Mouse (Mus musculus): ENCODE measurements around the gene Limch1. TPM values are rescaled to one million over a fixed set of nuclear protein-coding genes. Genes with fewer than 3 reads are reported as not detected.
A peak's percentile ranks its signal among the peaks of the same experiment; 100 is the strongest.

Gene Limch1
- polyA plus RNA-seq, 1 experiment from 2014 or later, result 368 TPM

DNA sequence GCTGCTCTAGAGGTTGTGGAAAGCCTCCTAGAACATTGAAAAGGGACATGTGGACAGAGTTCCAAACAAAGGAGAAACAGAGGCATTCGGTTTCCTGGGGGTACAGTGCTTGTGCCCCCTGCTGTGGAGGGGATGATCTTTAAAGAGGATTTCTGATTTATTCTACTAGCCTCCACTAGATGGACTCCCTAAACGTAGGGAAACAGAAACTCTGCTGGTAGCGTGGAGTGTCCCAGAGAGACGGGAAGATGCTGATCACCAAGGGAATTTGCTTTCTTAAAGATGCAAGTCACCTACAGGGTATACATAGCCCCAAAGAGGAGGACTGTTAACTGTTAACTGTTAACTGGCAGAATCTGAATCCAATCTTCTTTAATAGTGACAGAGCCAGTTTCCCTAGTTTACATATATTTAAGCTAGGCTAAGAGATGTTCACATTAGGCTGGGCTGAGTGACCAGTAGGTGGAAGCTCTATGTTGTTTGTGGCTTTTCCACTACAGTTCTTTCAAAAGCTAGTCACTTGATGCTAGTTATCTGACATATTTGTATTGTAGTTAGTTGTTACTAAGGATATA is 35.1 kb upstream of the Limch1 start:
- Histone ChIP-seq H3K4me1 (ENCODE audit: insufficient read depth, low read depth, low read length) (peaks cover 6% of the 10 kb centered on the region; the same call in 1 of the 2 replicates), H3K36me3 (ENCODE audit: insufficient read depth, low read length) (no peaks in the 10 kb centered on the region), H3K4me2 (replicated peaks; ENCODE audit: low read depth, low read length) (no peak overlapping the region), H3K9ac (replicated peaks; ENCODE audit: low read depth) (no peak overlapping the region), H3K27me3 (replicated peaks; ENCODE audit: insufficient read depth, low read length) (no peaks in the 10 kb centered on the region), H3K9me3 (ENCODE audit: low read length) (no peaks in the 10 kb centered on the region), H3K27ac (ENCODE audit: low read length) (no peak overlapping the region), H3K4me3 (ENCODE audit: low read depth, low read length) (no peak overlapping the region)
- TF ChIP-seq EP300 (IDR thresholded peaks at IDR 0.05) (no peak), CTCF (IDR thresholded peaks at IDR 0.05) (peak; percentile 74)
- DNase-seq (ENCODE audit: low spot score) (peak; percentile 71), ATAC-seq (no peak)
- 12% methylated on average over 4 of the region's 4 CpGs for WGBS

DNA sequence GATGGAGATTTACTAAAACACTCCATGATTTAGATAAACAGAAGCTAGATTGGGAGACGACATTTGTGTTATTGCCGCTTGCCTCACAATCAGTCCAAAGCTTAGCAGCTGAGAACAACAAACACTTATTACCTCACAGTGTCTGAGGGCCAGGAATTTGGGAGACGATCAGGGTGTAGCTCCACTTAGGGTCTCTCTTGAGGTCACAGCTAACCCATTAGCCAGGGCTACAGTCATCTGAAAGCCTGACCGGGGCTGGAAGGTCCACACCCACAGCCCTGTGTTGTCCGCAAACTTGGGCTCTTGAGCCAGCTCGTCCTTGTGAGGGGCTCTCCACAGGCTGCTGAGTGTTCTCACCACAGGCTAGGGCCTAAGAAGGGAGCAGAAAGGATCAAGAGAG is 32.8 kb upstream of the Limch1 start:
- Histone ChIP-seq H3K27me3 (replicated peaks; ENCODE audit: insufficient read depth, low read length) (no peaks in the 10 kb centered on the region), H3K4me1 (ENCODE audit: insufficient read depth, low read depth, low read length) (peaks cover 6% of the 10 kb centered on the region; the same call in 1 of the 2 replicates), H3K27ac (ENCODE audit: low read length) (peak overlapping the region; percentile 86), H3K9me3 (ENCODE audit: low read length) (no peaks in the 10 kb centered on the region), H3K4me2 (replicated peaks; ENCODE audit: low read depth, low read length) (no peak overlapping the region; the same call in 1 of the 2 replicates), H3K9ac (replicated peaks; ENCODE audit: low read depth) (no peak overlapping the region), H3K36me3 (ENCODE audit: insufficient read depth, low read length) (no peaks in the 10 kb centered on the region), H3K4me3 (ENCODE audit: low read depth, low read length) (no peak overlapping the region)
- WGBS, result 28% methylated on average over 6 of the region's 6 CpGs
- TF ChIP-seq CTCF (IDR thresholded peaks at IDR 0.05) (no peak), EP300 (IDR thresholded peaks at IDR 0.05) (peak; percentile 80)
- peak; percentile 90 for ATAC-seq
- DNase-seq (ENCODE audit: low spot score), result peak; percentile 88

DNA sequence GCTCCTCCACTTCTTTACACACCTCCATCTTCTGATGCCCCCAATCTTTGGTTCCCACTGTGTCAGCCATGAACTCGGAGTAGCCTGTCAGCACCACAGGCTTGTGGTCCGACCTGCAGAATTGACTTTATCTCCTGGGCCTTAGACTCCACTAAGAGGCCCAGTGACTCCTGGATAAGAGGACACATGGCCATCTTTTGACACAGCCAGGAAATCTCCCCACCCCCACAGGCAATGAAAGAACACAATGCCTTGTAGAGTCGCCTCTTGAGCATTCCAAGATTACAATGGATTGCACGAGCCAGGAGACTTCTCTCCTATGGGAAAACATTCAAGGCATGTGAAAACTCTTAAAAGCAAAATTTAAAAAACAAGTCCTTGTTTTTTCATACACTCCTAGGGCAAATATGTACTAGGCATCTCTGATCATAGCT is 30.1 kb upstream of the Limch1 start:
- Histone ChIP-seq H3K27ac (ENCODE audit: low read length) (peak overlapping the region; percentile 52), H3K4me1 (ENCODE audit: insufficient read depth, low read depth, low read length) (peaks cover 6% of the 10 kb centered on the region; the same call in 1 of the 2 replicates), H3K9me3 (ENCODE audit: low read length) (no peaks in the 10 kb centered on the region), H3K36me3 (ENCODE audit: insufficient read depth, low read length) (no peaks in the 10 kb centered on the region), H3K4me2 (replicated peaks; ENCODE audit: low read depth, low read length) (no peak overlapping the region), H3K9ac (replicated peaks; ENCODE audit: low read depth) (no peak overlapping the region), H3K27me3 (replicated peaks; ENCODE audit: insufficient read depth, low read length) (no peaks in the 10 kb centered on the region), H3K4me3 (ENCODE audit: low read depth, low read length) (no peak overlapping the region)
- ATAC-seq (peak; percentile 52; the same call in 1 of the 2 replicates), DNase-seq (ENCODE audit: low spot score) (peak; percentile 62)
- TF ChIP-seq CTCF (IDR thresholded peaks at IDR 0.05), result no peak
- peak; percentile 98 for TF ChIP-seq EP300 (IDR thresholded peaks at IDR 0.05)
- whole genome bisulfite sequencing, result 47% methylated on average over 4 of the region's 4 CpGs

DNA sequence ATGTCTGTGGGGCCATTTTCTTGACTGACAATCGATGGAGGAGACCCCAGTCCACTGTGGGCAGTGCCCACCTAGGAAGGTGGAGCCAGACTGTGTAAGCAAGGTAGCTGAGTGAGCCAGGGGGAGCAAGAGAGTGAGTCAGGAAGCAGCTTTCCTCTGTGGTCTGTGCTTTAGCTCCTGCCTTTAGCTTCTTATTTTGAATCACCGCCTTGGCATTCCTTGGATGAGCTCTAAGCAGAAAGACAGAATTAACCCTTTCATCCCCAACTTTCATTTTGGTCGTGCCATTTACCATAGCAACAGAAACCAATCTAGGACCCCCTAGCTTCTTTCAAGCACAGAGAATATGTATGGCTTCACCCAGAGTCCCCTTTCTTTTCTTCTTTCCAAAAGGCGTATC is 27.7 kb upstream of the Limch1 start:
- WGBS, result 58% methylated on average over 4 of the region's 4 CpGs
- Histone ChIP-seq H3K27me3 (replicated peaks; ENCODE audit: insufficient read depth, low read length) (no peaks in the 10 kb centered on the region), H3K36me3 (ENCODE audit: insufficient read depth, low read length) (no peaks in the 10 kb centered on the region), H3K9me3 (ENCODE audit: low read length) (no peaks in the 10 kb centered on the region), H3K9ac (replicated peaks; ENCODE audit: low read depth) (no peak overlapping the region), H3K4me1 (ENCODE audit: insufficient read depth, low read depth, low read length) (peaks cover 7% of the 10 kb centered on the region; the same call in 1 of the 2 replicates), H3K27ac (ENCODE audit: low read length) (no peak overlapping the region), H3K4me3 (ENCODE audit: low read depth, low read length) (no peak overlapping the region), H3K4me2 (replicated peaks; ENCODE audit: low read depth, low read length) (no peak overlapping the region)
- TF ChIP-seq CTCF (IDR thresholded peaks at IDR 0.05) (no peak), EP300 (IDR thresholded peaks at IDR 0.05) (no peak)
- ATAC-seq (no peak), DNase-seq (ENCODE audit: low spot score) (no peak)

DNA sequence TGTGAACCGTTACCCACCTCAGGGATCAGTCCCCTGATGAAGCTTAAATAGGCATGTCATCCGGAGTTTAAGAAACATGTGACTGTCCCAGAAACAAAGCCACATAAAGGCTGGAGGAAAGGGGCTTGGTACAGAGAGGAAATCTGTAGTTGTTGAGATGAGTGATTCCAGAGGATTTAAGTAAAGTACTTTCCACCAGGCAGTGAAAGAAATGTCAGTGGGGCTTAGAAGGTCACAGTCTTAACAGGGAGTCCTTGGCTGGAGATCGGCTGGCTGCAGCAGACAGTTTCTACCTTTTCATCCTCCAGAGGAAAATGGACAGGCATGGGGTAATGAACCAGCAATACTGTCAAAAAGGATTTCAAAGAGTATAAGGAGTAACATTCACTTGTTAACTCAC is 27.2 kb upstream of the Limch1 start:
- WGBS, result 64% methylated on average over 3 of the region's 3 CpGs
- Histone ChIP-seq H3K9ac (replicated peaks; ENCODE audit: low read depth) (no peak overlapping the region), H3K9me3 (ENCODE audit: low read length) (no peaks in the 10 kb centered on the region), H3K4me1 (ENCODE audit: insufficient read depth, low read depth, low read length) (peaks cover 8% of the 10 kb centered on the region; the same call in 1 of the 2 replicates), H3K27ac (ENCODE audit: low read length) (no peak overlapping the region), H3K4me3 (ENCODE audit: low read depth, low read length) (no peak overlapping the region), H3K4me2 (replicated peaks; ENCODE audit: low read depth, low read length) (no peak overlapping the region), H3K27me3 (replicated peaks; ENCODE audit: insufficient read depth, low read length) (no peaks in the 10 kb centered on the region), H3K36me3 (ENCODE audit: insufficient read depth, low read length) (no peaks in the 10 kb centered on the region)
- DNase-seq (ENCODE audit: low spot score) (no peak), ATAC-seq (no peak)
- TF ChIP-seq EP300 (IDR thresholded peaks at IDR 0.05) (no peak), CTCF (IDR thresholded peaks at IDR 0.05) (no peak)

DNA sequence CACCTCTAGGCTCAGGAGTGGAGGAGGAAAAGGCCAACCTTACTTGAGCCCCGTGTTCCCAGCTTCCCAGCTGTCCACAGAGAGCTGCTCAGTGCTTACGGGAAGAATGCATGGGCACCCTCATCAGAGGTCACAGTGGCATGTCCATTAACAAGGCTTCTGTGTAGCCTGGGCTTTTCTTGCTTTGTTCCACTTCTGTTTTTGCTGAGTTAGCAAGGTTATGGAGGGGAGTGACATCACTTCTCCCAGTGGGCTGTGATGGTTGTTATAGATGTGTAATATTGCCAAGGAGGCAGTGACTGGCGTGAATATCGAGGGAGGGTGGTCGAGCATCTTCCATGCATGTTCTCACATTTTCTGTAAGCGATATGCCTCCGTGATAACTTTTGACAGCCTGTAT is 26.7 kb upstream of the Limch1 start:
- H3K36me3 ChIP-seq (ENCODE audit: insufficient read depth, low read length), result no peaks in the 10 kb centered on the region
- DNase-seq (ENCODE audit: low spot score), result no peak
- H3K4me2 ChIP-seq (replicated peaks; ENCODE audit: low read depth, low read length), result no peak overlapping the region
- TF ChIP-seq CTCF (IDR thresholded peaks at IDR 0.05) (no peak), EP300 (IDR thresholded peaks at IDR 0.05) (no peak)
- peaks cover 8% of the 10 kb centered on the region; the same call in 1 of the 2 replicates for H3K4me1 ChIP-seq (ENCODE audit: insufficient read depth, low read depth, low read length)
- no peak for ATAC-seq
- H3K9me3 ChIP-seq (ENCODE audit: low read length), result no peaks in the 10 kb centered on the region
- 74% methylated on average over 7 of the region's 7 CpGs for WGBS
- no peak overlapping the region for H3K4me3 ChIP-seq (ENCODE audit: low read depth, low read length)
- H3K27me3 ChIP-seq (replicated peaks; ENCODE audit: insufficient read depth, low read length), result no peaks in the 10 kb centered on the region
- H3K9ac ChIP-seq (replicated peaks; ENCODE audit: low read depth), result no peak overlapping the region
- no peak overlapping the region for H3K27ac ChIP-seq (ENCODE audit: low read length)
